Mouse (Mus musculus) granulocyte monocyte progenitor cell, adult 5-6 weeks (primary cell): Measurements from ENCODE around the gene Bcas1. TPM values are rescaled to one million over a fixed set of nuclear protein-coding genes. Genes with fewer than 3 reads are reported as not detected.

Experiments
- ATAC-seq: replicated peaks from 2 replicates; pipeline ENCODE4 v1.8.0; 2016; ENCODE audit warnings: mild to moderate bottlenecking, moderate TSS enrichment, inconsistent platforms; ENCODE audit not compliant: poor library complexity, severe bottlenecking
- total RNA-seq, 2 experiments: library from RNA; stranded (forward) in 1 of 2; stranded (reverse) in 1 of 2; fragments of 200-712, 200-1000 nt in 1 of 2; fragments of >200 nt in 1 of 2; fragmentation: Nextera tagmentation in 1 of 2; gene quantifications; 2 replicates each; pipeline ENCODE4 v1.2.3; 2014 to 2017

Gene Bcas1
- total RNA-seq, 2 experiments from 2014 or later, result 0.41 TPM; not detected in 1

- ATAC-seq, result no peak
Measured at GRCm38 (mm10) chr2:170424131-170424530, 3.5 kb downstream of the Bcas1 start.

- ATAC-seq, result no peak
Measured at GRCm38 (mm10) chr2:170421924-170422323, 5.7 kb downstream of the Bcas1 start.

- ATAC-seq, result peak; percentile 66
Measured at GRCm38 (mm10) chr2:170418748-170419147, 8.9 kb downstream of the Bcas1 start.

GRCm38 (mm10) chr2:170411490-170412168 is 16.0 kb downstream of the Bcas1 start:
- no peak for ATAC-seq

GRCm38 (mm10) chr2:170410677-170411489 is 16.8 kb downstream of the Bcas1 start:
- ATAC-seq, result no peak

- ATAC-seq, result no peak
Measured at GRCm38 (mm10) chr2:170406438-170406837, 21.2 kb downstream of the Bcas1 start.

- no peak for ATAC-seq
Measured at GRCm38 (mm10) chr2:170404781-170405573, 22.7 kb downstream of the Bcas1 start.

GRCm38 (mm10) chr2:170403666-170404385 is 23.8 kb downstream of the Bcas1 start:
- no peak for ATAC-seq

GRCm38 (mm10) chr2:170401211-170401799 is 26.3 kb downstream of the Bcas1 start:
- peak; percentile 89 for ATAC-seq

- peak; percentile 75 for ATAC-seq
Measured at GRCm38 (mm10) chr2:170400666-170401065, 27.0 kb downstream of the Bcas1 start.

GRCm38 (mm10) chr2:170391994-170392393 is 35.7 kb downstream of the Bcas1 start:
- no peak for ATAC-seq

GRCm38 (mm10) chr2:170388320-170388719 is 39.3 kb downstream of the Bcas1 start:
- peak; percentile 88 for ATAC-seq

- ATAC-seq, result no peak
Measured at GRCm38 (mm10) chr2:170385556-170385955, 42.1 kb downstream of the Bcas1 start.

- ATAC-seq, result no peak
Measured at GRCm38 (mm10) chr2:170384770-170385169, 42.9 kb downstream of the Bcas1 start.

- ATAC-seq, result peak; percentile 90
Measured at GRCm38 (mm10) chr2:170373391-170373790, 54.3 kb downstream of the Bcas1 start.

GRCm38 (mm10) chr2:170365676-170366075 is 62.0 kb downstream of the Bcas1 start:
- no peak for ATAC-seq

- ATAC-seq, result no peak
Measured at GRCm38 (mm10) chr2:170365271-170365670, 62.4 kb downstream of the Bcas1 start.

- ATAC-seq, result no peak
Measured at GRCm38 (mm10) chr2:170356667-170357374, 70.8 kb downstream of the Bcas1 start.

- peak; percentile 77 for ATAC-seq
Measured at GRCm38 (mm10) chr2:170354963-170355367, 72.7 kb downstream of the Bcas1 start.
